Mouse (Mus musculus) ES-CJ7 (cell line): ENCODE data around the gene Ivns1abp.

ENCODE experiments used
- DNase-seq: peaks from one replicate; pipeline ENCODE4 v3.0.0; 2011; ENCODE audit warnings: low read depth, low spot score

Gene Ivns1abp

GRCm38 (mm10) chr1:151344283-151345108 lies at the start of gene Ivns1abp:
TSS of gene Ivns1abp (plus strand) at chr1:151344477.
- DNase-seq: peak; percentile 98

GRCm38 (mm10) chr1:151295486-151295885 lies 48.8 kb upstream of the Ivns1abp start:
- no peak for DNase-seq

GRCm38 (mm10) chr1:151296621-151297020 lies 47.7 kb upstream of the Ivns1abp start:
- no peak for DNase-seq

- no peak for DNase-seq
These were observed 47.3 kb upstream of the Ivns1abp start for GRCm38 (mm10) chr1:151297025-151297424.

- no peak for DNase-seq
These were observed 46.7 kb upstream of the Ivns1abp start for GRCm38 (mm10) chr1:151297596-151297995.

GRCm38 (mm10) chr1:151301456-151301855 lies 42.8 kb upstream of the Ivns1abp start:
- no peak for DNase-seq

- DNase-seq: no peak
These were observed 42.4 kb upstream of the Ivns1abp start for GRCm38 (mm10) chr1:151301904-151302303.

GRCm38 (mm10) chr1:151303265-151303664 lies 41.0 kb upstream of the Ivns1abp start:
- DNase-seq: no peak

- peak; percentile 91 for DNase-seq
These were observed 39.3 kb upstream of the Ivns1abp start for GRCm38 (mm10) chr1:151305001-151305400.

- no peak for DNase-seq
These were observed 37.2 kb upstream of the Ivns1abp start for GRCm38 (mm10) chr1:151307059-151307458.

GRCm38 (mm10) chr1:151307821-151308220 lies 36.5 kb upstream of the Ivns1abp start:
- DNase-seq: no peak

GRCm38 (mm10) chr1:151308508-151308907 lies 35.8 kb upstream of the Ivns1abp start:
- DNase-seq: no peak

- peak; percentile 76 for DNase-seq
These were observed 33.8 kb upstream of the Ivns1abp start for GRCm38 (mm10) chr1:151310511-151310910.

GRCm38 (mm10) chr1:151311379-151311778 lies 32.9 kb upstream of the Ivns1abp start:
- DNase-seq: no peak

- no peak for DNase-seq
These were observed 25.0 kb upstream of the Ivns1abp start for GRCm38 (mm10) chr1:151319267-151319666.

- DNase-seq: no peak
These were observed 23.9 kb upstream of the Ivns1abp start for GRCm38 (mm10) chr1:151320408-151320807.

GRCm38 (mm10) chr1:151325328-151325727 lies 18.9 kb upstream of the Ivns1abp start:
- DNase-seq: no peak

GRCm38 (mm10) chr1:151328341-151329097 lies 15.8 kb upstream of the Ivns1abp start:
- peak; percentile 72 for DNase-seq

- DNase-seq: no peak
These were observed 14.7 kb upstream of the Ivns1abp start for GRCm38 (mm10) chr1:151329601-151330000.

GRCm38 (mm10) chr1:151332819-151333218 lies 11.5 kb upstream of the Ivns1abp start:
- no peak for DNase-seq

- no peak for DNase-seq
These were observed 6.0 kb upstream of the Ivns1abp start for GRCm38 (mm10) chr1:151338234-151338633.

GRCm38 (mm10) chr1:151338941-151339340 lies 5.3 kb upstream of the Ivns1abp start:
- no peak for DNase-seq
